ENCODE assay signal across 27 mouse cellular contexts in genomic region chr2:145898106-145898505, GRCm38 (mm10). TPM values are rescaled to one million over a fixed set of nuclear protein-coding genes. Genes with fewer than 3 reads are reported as not detected.
A peak's percentile ranks its signal among the peaks of the same experiment; 100 is the strongest.
DNase-seq lines count a peak whose midpoint lies in the region; ATAC-seq lines count a peak whose summit lies in the region.
"Had no signal": no experiment of that assay in that cellular context is flagged by ENCODE, and none has a peak within 500 bp of the region (broad histone marks: within the 10 kb centered on the region; RNA-seq: fewer than 3 reads in every experiment).

No protein-coding gene starts in this region.

- no peak overlapping the region for H3K27ac ChIP-seq in forebrain, embryonic 14.5 days (ENCODE audit: low read depth, low read length)
- H3K27ac ChIP-seq: hindbrain, postnatal 0 days; intestine, embryonic 15.5 days; liver, embryonic 14.5 days; macrophage; midbrain, embryonic 13.5 days; neural tube, embryonic 13.5 days had no signal

- H3K9ac ChIP-seq in forebrain, embryonic 14.5 days (ENCODE audit: low read length): no peak overlapping the region
- H3K9ac ChIP-seq: intestine, embryonic 15.5 days; liver, embryonic 14.5 days; midbrain, embryonic 13.5 days; neural tube, embryonic 13.5 days had no signal

- no peaks in the 10 kb centered on the region for H3K36me3 ChIP-seq in forebrain, embryonic 14.5 days (ENCODE audit: control insufficient read depth, insufficient read depth, low read length)
- H3K36me3 ChIP-seq: intestine, embryonic 15.5 days; midbrain, embryonic 13.5 days; neural tube, embryonic 13.5 days had no signal

- no peaks in the 10 kb centered on the region for H3K4me1 ChIP-seq in forebrain, embryonic 14.5 days (ENCODE audit: control insufficient read depth, insufficient read depth, low read length)
- H3K4me1 ChIP-seq: intestine, embryonic 15.5 days; midbrain, embryonic 13.5 days; neural tube, embryonic 13.5 days had no signal

- H3K27me3 ChIP-seq in forebrain, embryonic 14.5 days (replicated peaks; ENCODE audit: control insufficient read depth, insufficient read depth, low read length): no peaks in the 10 kb centered on the region
- H3K27me3 ChIP-seq: intestine, embryonic 15.5 days; midbrain, embryonic 13.5 days; neural tube, embryonic 13.5 days had no signal

- H3K4me3 ChIP-seq in forebrain, embryonic 14.5 days (ENCODE audit: low read depth, low read length): no peak overlapping the region
- H3K4me3 ChIP-seq: erythroblast, embryonic 14.5 days; intestine, embryonic 15.5 days; midbrain, embryonic 13.5 days; neural tube, embryonic 13.5 days had no signal

- WGBS in forebrain, embryonic 14.5 days: 83% methylated on average over 9 of the region's 9 CpGs

- ATAC-seq in forebrain, embryonic 14.5 days: no peak
- ATAC-seq: CD4-positive, CD25-positive, alpha-beta regulatory T cell, adult 4 months; hindbrain, postnatal 0 days; intestine, embryonic 15.5 days; midbrain, embryonic 13.5 days had no signal

- no peak overlapping the region for H3K4me2 ChIP-seq in forebrain, embryonic 14.5 days (ENCODE audit: low read length)
- H3K4me2 ChIP-seq: intestine, embryonic 15.5 days; midbrain, embryonic 13.5 days; neural tube, embryonic 13.5 days had no signal

- peak; percentile 68 for DNase-seq in heart, adult 11 months
- no peak for DNase-seq in heart, postnatal 4 days
- DNase-seq in cerebellum, adult 18-20 months: peak; percentile 68 to 81
- peak; percentile 36 to 50 for DNase-seq in cerebellum, postnatal 14 days
- no peak for DNase-seq in forebrain, embryonic 14.5 days (ENCODE audit: low spot score)
- DNase-seq in left cerebral cortex, adult 11 months (ENCODE audit: low spot score): no peak
- DNase-seq in adrenal gland, postnatal 14 days: no peak
- DNase-seq: adrenal gland, postnatal 10 days; heart, postnatal 14 days; kidney, adult 2 months; layer of hippocampus, postnatal 36 days; liver; lung, adult 2 months; lung, postnatal 10 days; right cerebral cortex, adult 18-20 months; thymus, adult 2 months; thymus, postnatal 36 days had no signal

- H3K9me3 ChIP-seq in forebrain, embryonic 14.5 days (replicated peaks; ENCODE audit: control insufficient read depth, low read length): no peaks in the 10 kb centered on the region
- H3K9me3 ChIP-seq: intestine, embryonic 15.5 days; midbrain, embryonic 13.5 days; neural tube, embryonic 13.5 days had no signal

RNA-seq across cellular contexts. Expression of gene Naa20, which starts 3.8 kb away (rescaled TPM):
- 100 to 1,000 TPM; 120 to 123 TPM for total RNA-seq in heart, postnatal 4 days (2021)
- 147 and 161 TPM in 2 replicates for polyA plus RNA-seq in forebrain, embryonic 14.5 days (2014; fragmentation: Nextera tagmentation; extraction: Ambion mirVana)
- total RNA-seq in adrenal gland, postnatal 14 days (2021): 70.7 and 76.7 TPM in 2 replicates

RNA-seq across cellular contexts. Expression of gene Cfap61, which starts 36.5 kb away (rescaled TPM):
- total RNA-seq in heart, postnatal 4 days (2021): under 1 TPM; 0.41 to 0.79 TPM
- polyA plus RNA-seq in forebrain, embryonic 14.5 days (2014; fragmentation: Nextera tagmentation; extraction: Ambion mirVana): 2.4 and 2.5 TPM in 2 replicates
- 25.5 and 39.6 TPM in 2 replicates for total RNA-seq in adrenal gland, postnatal 14 days (2021)
- total RNA-seq: gastrocnemius, adult 18-20 months; megakaryocyte-erythroid progenitor cell, adult 5-6 weeks had no signal
- polyA plus RNA-seq: CD4-positive, CD25-positive, alpha-beta regulatory T cell, adult 4 months; erythroblast, embryonic 14.5 days; liver, embryonic 14.5 days; macrophage had no signal

RNA-seq across cellular contexts. Expression of gene Crnkl1, which starts 36.7 kb away (rescaled TPM):
- 10 to 100 TPM; 17.5 to 18.7 TPM for total RNA-seq in heart, postnatal 4 days (2021)
- 34.4 and 36.0 TPM in 2 replicates for polyA plus RNA-seq in forebrain, embryonic 14.5 days (2014; fragmentation: Nextera tagmentation; extraction: Ambion mirVana)
- 24.3 and 27.3 TPM in 2 replicates for total RNA-seq in adrenal gland, postnatal 14 days (2021)

Comparison
In these comparisons a context has a peak if more than half of its experiments do, and no peak if none do; other contexts are left out.
1. DNase-seq: peak in heart, adult 11 months (single experiment), cerebellum, adult 18-20 months (2 of 2) and cerebellum, postnatal 14 days (2 of 2); none in heart, postnatal 4 days (single experiment), forebrain, embryonic 14.5 days (single experiment), left cerebral cortex, adult 11 months (single experiment) and adrenal gland, postnatal 14 days (single experiment).
2. RNA of gene Cfap61, which starts 36.5 kb away (total RNA-seq): 25.5 to 39.6 TPM in adrenal gland, postnatal 14 days; 0.41 to 0.79 TPM in heart, postnatal 4 days; every median in the first group is over 10 times any median in the second.